Mouse (Mus musculus) leukemia stem cell, adult 10-12 weeks (primary cell): ENCODE results near the gene Prss12. TPM values are rescaled to one million over a fixed set of nuclear protein-coding genes. Genes with fewer than 3 reads are reported as not detected.

ENCODE experiments used
- polyA plus RNA-seq: library from polyadenylated mRNA; stranded (reverse); fragments of >175 nt; gene quantifications from 2 replicates; pipeline ENCODE4 v1.2.3, GENCODE M21; 2012; ENCODE audit warnings: low replicate concordance

The Prss12 gene
- 0.32 TPM in 1 of 2 replicates, not detected in the other for polyA plus RNA-seq

GRCm38 (mm10) chr3:123446708-123447537 is at the start of gene Prss12:
Gene Prss12 (plus strand): TSS chr3:123446913.

Other genes starting within 250 kb of the Prss12 start
- 0.18 and 0.93 TPM in 2 replicates for gene Synpo2, start 210.8 kb upstream of the Prss12 start, polyA plus RNA-seq
- 26.6 and 43.6 TPM in 2 replicates for gene Sec24d, start 179.5 kb upstream of the Prss12 start, polyA plus RNA-seq
- 2.9 and 3.0 TPM in 2 replicates for gene Mettl14, start 60.8 kb upstream of the Prss12 start, polyA plus RNA-seq
- gene Ndst3, start 243.9 kb downstream of the Prss12 start, polyA plus RNA-seq, result not detected in 2 replicates